Mouse (Mus musculus): ENCODE measurements at regions not wholly inside any gene's neighbourhood (a gene's known extent, or its start where the extent isn't known, plus 50 kb on each side); places are given as distances from the start of the nearest gene placed in this dataset.

DNA sequence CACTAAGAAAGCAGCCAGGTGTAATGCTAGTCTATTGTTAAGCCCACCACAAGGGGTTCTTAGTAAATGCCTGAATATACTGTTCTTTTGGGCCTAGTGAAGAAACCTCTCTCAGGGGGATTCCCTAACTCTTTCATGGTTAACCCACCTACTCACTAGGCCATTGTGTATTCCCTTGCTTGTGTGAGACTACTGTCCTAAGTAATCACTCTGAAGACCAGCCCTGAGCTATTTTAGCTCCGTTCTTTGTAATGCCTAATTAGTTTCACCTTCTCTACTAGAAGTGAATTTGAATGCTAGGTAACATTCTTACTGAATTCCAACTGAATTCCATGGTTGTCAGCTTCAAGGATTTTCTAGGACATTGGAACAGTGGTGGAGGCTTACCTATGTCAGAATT is 258.7 kb upstream of the Mageb16 start:
- peak; percentile 76 for DNase-seq (ENCODE audit: low read depth, low spot score)

All from R1 (cell line).